Mouse (Mus musculus) cerebellum, adult 11 months (tissue): ENCODE results near the gene 1700029P11Rik.
"Not testable (repeated sequence)": the region's sequence is repeated elsewhere in the genome, so short reads cannot be mapped to it uniquely, and the experiment has no call there.

Source experiments
- DNase-seq: peaks from one replicate; pipeline ENCODE4 v3.0.0; 2022

1700029P11Rik gene

DNA sequence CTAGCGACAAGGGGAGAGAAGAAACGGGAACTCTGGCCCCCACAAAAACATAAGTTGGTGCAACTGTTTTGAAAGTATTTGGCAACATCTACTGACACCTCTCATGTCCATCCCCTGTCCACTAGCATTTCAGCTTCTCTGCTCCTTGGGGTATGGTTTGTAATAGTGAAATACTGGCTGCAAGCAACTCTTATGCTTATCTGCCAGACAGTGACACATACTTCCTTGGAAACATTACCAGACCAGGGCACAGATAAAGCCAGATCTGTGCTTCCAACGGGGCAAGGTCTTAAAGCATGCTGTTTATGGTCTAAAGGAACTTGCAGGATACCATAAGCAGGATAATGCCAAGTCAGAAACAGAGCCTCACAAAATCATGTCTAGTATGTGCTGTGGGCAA, 21.4 kb upstream of the 1700029P11Rik start:
- DNase-seq, result no peak

DNA sequence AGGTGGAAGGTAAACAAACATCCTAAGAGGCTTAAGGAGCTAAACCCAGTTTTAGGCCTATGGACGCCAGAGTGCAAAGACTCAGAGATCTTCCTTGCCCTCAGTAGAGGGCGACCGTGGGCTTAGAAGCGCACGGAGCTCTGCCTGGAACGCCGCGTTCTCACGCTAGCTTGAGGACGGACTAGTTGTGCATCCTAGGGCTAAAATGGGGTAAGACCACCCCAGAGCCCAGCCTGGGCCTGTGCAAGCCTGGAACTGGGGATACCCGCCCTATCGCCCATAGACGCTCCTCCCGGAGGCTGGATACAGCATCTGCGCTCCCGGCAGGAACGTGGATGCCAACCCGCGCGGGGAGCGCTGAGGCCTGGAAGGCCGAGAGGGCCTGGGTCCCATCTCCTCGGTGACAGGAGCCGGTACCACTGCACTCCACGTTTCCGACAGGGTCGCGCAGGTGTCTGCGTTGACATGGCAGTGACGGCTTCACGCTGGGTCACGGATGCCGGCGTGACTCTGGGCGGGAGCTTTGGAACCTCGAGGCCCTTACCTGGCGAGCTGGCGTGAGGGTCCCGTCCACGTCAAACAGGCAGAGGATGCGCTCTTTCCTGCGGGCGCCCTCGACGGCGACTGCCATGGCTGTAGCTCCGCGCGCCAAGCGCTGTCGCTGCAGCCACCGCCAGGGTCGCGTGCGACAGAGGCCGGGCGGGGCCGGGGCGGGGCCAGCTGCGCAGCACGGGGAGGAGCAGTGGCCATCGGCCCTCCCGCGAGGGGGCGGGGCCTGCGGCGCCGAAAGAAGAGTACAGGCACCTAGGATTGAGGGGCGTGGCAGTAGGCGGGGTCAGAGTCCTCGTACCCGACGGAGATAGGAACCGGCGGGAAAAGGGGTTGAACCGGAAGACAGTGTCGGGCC, 19.9 kb upstream of the 1700029P11Rik start, which contains the start of gene Pmm1:
TSS of gene Pmm1 (minus strand) at position 760 of the 907 bp plus-strand sequence.
- DNase-seq, result peak; percentile 99

- DNase-seq, result no peak
Measured at GRCm38 (mm10) chr15:81961078-81961451, 19.3 kb upstream of the 1700029P11Rik start.

DNA sequence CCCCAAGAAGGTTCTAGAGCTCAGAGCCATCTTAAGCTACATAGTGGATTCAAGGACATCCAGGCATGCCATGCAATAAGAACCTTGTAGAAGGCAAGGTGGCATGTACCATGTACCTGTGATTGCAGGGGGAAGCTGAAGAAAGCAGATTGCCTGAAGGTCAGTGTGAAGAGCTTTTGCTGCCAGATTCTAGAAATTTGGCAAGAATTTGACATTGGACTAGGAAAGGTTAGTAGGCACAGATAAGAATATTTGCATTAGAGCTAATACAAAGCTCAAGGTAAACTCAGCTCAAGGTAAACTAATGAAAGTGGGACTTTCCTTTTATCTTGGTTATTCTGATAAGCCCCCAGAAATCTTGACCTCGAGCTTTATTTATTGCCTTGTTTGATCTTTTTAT, 16.1 kb upstream of the 1700029P11Rik start:
- DNase-seq, result no peak

DNA sequence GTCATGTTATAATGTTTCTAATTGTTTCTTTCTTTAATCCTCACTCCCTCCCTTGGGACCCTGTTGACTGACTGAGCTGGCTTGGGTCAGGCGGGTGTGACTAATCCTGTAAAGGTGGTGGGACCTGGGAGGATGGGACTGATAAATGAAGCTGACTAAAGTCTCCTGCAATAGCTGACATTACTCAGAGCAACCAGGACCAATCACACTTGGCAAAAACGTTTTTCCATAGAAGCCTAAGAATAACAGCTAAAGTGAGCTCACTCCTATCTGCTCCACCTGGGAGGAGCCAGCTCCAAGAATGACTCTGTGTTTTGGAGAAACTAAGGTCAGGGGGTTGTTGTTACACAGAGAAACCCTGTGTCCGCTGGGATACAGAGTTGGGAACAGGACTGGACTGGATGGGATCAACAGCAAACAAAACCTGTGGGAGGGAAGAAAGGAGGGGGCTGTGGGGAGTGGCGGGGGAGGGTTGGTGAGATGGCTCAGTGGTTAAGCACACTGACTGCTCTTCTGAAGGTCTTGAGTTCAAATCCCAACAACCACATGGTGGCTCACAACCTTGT, 15.3 kb upstream of the 1700029P11Rik start:
- no peak for DNase-seq

- DNase-seq, result no peak
Measured at GRCm38 (mm10) chr15:81966062-81966829, 14.1 kb upstream of the 1700029P11Rik start.

DNA sequence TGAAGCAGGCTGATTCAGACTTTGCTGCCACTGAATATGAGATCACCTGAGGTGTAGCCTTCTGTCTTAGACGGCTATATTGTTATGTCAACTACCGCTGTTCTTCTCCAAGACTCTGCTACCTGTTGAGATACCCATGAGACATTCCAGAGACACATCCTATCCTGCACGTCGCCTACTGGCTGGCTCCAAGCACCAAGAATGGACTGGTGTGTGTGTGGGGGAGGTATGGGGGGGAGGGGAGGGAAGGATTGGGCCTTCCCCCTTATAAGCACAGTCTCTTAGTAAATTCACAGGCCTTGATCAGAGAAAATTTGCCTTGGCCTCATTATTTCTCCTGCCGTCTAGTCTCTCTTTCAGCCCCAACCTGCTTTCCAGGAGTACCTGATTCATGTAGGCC, 12.5 kb upstream of the 1700029P11Rik start:
- DNase-seq, result no peak

DNA sequence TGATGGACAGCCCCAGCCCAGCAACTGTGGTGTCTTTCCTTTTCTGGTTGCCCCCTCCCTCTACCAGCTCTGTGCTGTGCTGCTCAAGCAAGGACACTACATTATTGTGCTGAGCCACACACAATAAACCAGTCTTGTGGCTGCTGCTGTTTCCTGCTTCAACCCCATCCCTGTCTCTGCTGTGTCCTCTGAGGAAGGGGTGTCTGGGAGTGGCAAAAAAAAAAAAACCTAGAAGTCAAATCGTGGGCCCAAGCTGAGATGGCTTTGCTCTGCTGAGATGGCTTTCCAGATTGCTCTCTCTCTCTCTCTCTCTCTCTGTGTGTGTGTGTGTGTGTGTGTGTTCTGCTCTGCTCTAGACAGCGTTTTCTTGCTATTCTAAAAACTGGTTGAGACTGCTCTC, 11.9 kb upstream of the 1700029P11Rik start:
- DNase-seq, result no peak

GRCm38 (mm10) chr15:81969173-81969572, 11.2 kb upstream of the 1700029P11Rik start:
- DNase-seq, result no peak

DNA sequence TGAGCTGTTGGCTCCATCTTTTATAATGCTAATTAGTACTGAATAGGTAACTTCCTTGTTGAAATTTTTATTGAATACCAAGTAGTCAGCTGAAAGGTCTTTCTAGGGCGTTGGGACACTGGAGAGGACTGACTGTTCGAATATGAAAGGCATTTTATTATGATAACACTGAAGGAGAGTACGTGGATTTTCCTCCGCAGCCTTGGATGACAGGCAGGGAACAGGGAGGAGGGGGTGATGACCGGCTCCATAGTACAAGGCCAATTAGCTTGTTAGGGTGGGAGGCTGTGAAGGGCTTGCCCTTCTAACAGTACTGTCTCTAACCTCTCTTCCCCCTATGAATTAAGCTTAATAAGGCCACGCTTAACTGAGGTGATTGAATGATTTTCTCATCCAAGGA, 10.7 kb upstream of the 1700029P11Rik start:
- not testable (repeated sequence) for DNase-seq

DNA sequence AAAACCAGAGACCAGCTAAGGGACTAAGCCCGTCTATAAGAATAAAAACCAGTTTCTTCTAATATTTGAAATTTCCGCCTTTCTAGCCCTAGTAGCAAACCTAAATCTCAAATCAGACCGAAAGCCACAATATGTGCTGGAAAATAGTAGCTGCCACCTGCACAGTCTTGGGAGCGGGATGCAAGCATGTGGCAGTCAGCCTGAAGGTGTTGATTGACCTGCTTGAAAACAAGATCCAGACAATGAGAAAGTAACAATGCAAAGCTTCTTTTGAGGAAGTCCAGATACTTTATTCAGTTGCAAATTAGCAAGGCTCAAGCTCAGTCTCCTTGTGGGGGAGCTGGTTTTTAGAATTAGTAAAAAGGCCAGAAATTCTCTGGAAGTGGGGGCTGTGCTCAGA, 9.8 kb upstream of the 1700029P11Rik start:
- not testable (repeated sequence) for DNase-seq

- not testable (repeated sequence) for DNase-seq
Measured at GRCm38 (mm10) chr15:81975156-81975555, 5.2 kb upstream of the 1700029P11Rik start.

- DNase-seq, result no peak
Measured at GRCm38 (mm10) chr15:81982173-81982572, 1.8 kb downstream of the 1700029P11Rik start.

GRCm38 (mm10) chr15:81985267-81986161, 5.2 kb downstream of the 1700029P11Rik start:
- no peak for DNase-seq

DNA sequence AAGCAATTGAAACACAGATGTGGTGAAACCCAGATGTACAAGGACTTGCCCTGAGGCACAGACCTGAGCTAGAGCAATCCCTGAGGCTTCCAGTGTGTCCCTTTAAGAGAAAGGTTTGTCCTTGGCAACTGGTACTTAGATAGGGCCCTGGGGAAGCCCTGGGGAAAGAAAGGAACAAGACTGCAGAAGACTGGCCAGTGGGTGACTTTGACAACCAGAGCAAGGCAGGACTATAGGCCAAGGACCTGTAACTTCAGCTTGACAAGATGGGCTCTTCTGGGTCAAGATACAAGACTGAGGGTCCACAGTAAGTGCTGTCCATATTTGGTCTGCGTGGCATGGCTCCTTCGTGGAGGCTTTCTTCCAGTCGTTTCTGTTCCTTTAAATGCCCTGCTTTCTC, 7.3 kb downstream of the 1700029P11Rik start, which contains the start of gene Xrcc6:
TSS of gene Xrcc6 (plus strand) at position 190 of the 400 bp plus-strand sequence.
- no peak for DNase-seq

DNA sequence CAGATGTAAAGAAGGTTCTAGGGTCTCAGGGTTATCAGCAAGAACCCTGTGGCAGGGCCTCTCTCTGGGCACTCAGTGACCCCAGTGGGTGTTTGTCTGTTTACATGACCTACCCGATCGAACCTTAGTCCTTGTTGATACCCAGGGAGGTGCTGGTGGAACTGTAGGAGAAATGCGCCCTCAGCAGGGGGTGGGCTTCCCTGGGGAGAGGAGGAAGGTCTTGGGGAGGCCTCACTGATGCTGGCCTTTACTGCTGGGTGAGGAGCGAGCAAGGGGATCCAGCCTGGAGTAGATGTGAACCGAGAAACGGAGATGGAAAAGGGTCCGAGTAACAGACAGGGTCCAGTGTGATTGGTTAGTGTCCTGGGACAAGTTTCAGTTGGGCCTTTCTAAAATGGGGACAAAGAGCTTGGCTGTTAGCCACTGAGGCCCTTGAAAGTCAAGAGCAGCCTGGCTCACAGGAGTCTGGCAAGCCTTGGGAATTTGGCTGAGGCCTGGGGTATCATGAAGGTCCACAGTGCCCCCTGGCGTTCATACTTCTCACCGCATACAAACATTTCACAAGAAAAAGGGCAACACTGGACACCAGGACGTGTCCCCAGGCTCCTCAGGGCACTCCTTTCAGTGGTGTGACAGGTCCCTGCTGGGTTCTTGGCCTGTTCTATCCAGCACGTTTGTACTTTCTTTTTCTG, 9.2 kb downstream of the 1700029P11Rik start:
- peak; percentile 86 for DNase-seq

GRCm38 (mm10) chr15:81990549-81990948, 10.2 kb downstream of the 1700029P11Rik start:
- no peak for DNase-seq

GRCm38 (mm10) chr15:81993992-81994391, 13.7 kb downstream of the 1700029P11Rik start:
- no peak for DNase-seq

DNA sequence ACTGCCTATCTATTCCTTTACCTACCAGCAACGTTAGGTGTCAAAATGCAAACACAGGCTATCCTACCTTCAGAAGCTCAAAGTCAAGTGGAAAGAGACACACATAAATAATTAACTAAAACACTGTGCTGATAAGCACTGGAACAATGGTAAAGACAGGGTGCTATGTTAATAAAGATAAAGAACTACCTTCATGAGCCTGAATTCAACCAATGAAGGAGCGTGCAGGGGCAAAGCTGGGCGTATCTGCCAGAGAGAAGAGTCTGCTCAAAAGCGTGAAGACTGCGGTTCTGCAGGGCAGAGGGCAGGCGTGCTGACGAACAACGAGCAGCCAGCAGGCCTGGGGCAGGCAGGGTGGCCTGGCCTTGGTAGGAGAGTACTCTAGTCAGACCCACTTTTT, 23.9 kb downstream of the 1700029P11Rik start:
- DNase-seq, result no peak

DNA sequence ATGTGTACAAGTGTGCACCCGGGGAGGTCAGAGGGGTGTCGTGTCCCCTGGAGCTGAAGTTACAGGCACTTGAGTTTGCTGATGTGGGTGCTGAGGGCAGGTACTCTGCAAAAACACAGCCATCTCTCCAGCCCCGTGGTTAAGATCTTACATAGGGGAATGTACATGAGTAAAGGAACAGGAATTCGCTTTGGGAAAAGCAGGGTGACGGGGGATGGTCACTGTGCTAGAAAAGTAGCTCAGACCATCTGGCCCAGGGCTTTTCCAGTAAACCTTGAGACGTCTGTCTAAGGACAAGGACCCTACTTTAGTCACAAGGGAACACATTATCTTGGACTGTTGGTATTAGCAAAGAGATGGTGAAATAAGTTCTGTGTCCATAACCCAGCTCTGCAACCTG, 31.6 kb downstream of the 1700029P11Rik start:
- DNase-seq, result no peak

DNA sequence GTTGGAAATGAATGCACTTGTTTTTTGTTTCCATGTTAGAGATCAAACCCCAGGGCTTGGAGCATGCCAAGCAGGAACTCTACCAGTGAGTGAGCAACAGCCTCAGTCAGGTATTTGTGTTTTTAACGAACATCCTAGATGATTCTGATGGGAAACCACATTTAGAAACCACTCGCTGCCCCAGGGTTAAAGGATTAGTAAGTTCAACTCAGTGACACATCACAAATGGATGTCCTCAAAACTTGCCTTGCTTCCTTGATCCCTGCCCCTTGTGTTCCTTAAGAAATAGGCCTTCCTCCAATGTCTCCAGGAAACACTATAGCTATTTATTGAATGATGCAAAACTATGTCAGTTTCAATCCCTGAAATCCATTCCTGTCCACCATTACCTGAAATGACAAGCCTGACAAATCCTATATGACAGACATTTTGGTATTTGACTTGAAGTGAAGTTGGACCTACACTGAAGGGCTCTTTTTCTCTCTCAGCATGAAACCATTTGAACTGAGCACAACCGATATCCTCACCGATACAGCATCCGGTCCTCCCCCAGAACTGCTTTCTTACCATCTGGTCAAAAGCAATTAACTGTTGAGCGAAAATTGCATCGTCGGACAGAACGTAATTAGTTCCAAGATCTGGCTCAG, 34.5 kb downstream of the 1700029P11Rik start:
- DNase-seq, result no peak
